Mouse (Mus musculus) common myeloid progenitor, adult 5-6 weeks (primary cell): Measurements from ENCODE around the gene 4933405L10Rik. TPM values are rescaled to one million over a fixed set of nuclear protein-coding genes. Genes with fewer than 3 reads are reported as not detected.
A peak's percentile ranks its signal among the peaks of the same experiment; 100 is the strongest.

Experiments used
- ATAC-seq: replicated peaks from 2 replicates; pipeline ENCODE4 v1.8.0; 2016; ENCODE audit warnings: low read depth, mild to moderate bottlenecking, moderate TSS enrichment, inconsistent platforms; ENCODE audit not compliant: poor library complexity, severe bottlenecking
- total RNA-seq: library from RNA; stranded (forward); fragments of 200-1000, 187-1606 nt; gene quantifications from 2 replicates; pipeline ENCODE4 v1.2.3, GENCODE M21; 2017

4933405L10Rik gene
- total RNA-seq, 1 experiment from 2014 or later = not detected

DNA sequence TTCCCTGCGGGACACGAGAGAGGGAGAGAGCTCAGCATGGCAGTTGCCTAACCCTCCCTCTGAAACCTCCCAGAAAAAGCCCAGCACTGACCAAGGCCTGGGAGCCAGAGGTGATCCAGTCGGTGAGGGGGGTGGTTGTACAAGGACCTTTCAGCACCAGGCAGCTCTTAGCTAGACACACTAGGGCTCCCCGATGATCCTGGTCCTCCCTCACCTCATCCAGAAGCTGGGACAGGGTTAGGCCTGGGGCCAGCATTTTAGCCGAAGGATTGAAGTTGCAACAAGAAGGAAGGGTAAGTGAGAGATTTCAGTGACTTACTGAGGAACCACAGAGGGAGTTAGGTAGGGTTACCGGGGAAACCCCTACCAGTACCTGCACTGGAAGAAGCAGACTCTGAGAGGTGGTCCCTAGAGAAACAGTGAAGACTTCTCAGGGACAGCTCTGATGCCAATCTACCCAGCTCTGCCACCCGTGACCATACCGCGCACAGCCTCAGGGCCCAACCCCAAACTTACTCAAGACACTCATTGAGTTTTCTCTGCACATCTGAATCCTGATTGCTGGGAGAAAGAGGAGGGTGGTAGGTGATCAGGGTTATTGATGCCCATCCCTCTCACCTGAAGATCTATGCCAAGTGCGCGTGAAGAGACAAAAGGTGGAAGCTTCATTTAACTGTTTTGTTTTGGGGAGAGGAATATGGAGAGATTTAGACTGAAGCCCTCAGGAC, 7.8 kb upstream of the 4933405L10Rik start:
- ATAC-seq = no peak

DNA sequence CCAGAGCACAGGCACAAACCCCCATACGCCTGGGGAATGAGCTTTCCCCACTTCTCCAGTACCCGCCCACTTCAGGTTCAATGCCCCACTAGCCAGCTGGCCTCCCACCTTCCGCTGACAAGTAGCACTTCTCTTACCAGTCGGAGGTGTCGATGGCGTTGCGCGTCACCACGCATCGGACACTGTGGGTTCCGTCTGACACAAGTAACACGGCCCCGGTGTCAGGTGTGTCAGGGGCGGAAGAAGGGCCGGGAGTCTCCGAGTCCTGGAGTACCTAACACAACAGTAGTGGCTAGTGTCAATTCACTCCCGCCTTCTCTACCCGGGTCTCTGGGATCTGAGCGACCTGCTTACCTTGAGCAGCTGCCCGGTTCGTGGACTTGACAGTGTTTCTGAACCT, 6.9 kb upstream of the 4933405L10Rik start:
- peak; percentile 55 for ATAC-seq

DNA sequence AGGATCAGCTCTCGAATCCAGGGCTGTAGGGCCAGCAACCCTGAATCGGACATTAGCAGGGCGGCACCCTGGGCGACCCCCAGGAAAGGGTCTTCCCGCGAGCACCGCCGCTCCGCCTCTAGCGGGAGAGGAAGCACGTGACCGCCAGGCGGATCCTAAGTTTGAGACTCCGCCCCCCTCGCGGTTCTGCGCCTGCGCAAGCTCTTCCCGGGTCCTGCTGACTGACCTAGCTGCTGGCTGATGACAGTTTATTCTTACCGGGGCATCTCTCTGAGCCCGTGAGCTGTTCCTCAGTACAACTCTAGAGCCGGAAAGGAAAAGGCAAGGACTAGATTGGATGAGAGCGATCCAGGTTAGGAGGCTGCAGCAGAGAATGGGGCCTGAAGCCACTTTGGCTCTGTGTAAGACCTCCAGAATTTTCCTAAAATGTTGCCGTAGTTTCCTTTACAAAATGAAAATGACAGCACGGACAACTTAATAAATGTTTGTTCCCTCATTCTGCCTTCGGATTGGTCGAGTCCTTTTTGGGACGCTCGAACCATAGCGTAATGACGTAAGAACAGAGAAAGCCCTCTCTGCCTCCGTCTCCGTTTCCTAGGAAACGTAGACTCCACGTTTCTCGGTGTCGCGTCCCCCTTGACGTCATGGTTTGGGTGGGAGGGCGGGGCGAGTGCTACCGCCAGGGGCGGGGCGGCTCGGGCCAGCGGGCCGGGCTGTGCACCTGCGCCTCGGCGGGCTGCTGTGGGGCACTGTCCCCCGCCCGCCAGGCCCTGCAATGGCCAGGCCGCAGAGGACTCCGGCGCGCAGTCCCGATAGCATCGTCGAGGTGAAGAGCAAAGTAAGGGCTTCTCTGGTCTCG, 6.3 kb upstream of the 4933405L10Rik start, which contains the start of the genes Acd and Pard6a:
TSS of gene Acd (minus strand) at position 137 of the 859 bp plus-strand sequence.
TSS of gene Pard6a (plus strand) at position 183 of the 859 bp plus-strand sequence.
- peak; percentile 77 for ATAC-seq

GRCm38 (mm10) chr8:105702001-105702401, 5.5 kb upstream of the 4933405L10Rik start:
- ATAC-seq = no peak

- no peak for ATAC-seq
Measured at GRCm38 (mm10) chr8:105702731-105703415, 4.6 kb upstream of the 4933405L10Rik start.

DNA sequence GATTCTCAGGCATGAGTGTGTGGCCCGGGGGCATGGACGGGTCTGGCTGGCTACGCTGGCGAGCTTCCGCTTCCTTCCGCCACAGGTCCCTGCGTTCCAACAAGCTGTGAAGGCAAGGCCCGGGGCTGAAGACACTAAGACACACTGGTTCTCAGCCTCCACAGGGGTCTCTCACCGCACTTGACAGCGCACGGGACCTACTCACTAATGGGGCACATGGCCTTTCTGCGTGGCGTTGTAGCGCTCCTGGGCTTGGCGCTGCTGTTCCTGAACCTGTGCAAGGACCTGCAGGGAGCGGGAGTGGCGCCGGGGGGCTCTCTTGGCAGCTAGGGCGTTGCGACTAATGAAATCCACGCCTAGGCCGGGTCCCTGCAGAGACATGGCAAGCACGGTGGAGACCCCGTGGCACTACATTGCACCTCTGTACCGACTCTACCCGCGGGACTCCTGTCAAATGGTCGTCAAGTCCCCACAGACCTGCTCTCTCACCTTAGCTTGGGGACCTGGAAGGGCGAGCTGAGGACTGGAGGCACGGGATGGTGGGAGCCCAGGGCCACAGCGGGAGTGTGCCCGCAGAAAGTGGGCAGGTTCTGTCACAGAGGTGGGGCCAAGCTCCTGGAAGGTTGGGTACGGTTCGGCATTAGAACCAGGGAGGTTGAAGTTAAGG, 3.2 kb upstream of the 4933405L10Rik start:
- ATAC-seq = no peak

DNA sequence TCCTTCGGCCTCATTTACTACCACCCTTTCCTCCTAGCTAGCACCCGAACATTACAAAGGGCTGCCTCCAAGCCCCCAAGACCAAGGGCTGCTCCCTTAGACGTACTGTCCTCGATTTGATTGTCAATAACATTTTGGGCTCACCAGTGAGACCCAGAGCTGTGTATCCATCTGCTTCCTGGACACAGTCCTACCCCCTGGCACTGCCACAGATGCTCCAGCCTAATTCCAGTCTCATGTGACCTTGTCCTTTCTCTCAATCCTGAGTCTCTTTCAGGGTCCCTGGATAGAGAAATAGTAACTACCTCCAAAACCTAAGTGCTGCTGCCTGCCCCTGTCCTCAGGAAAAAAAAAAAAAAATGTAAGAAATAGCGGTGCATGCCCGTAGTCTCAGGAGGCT, 2.5 kb upstream of the 4933405L10Rik start:
- ATAC-seq = no peak

GRCm38 (mm10) chr8:105706426-105706825, 1.0 kb upstream of the 4933405L10Rik start:
- no peak for ATAC-seq

GRCm38 (mm10) chr8:105708675-105709074, 1.2 kb downstream of the 4933405L10Rik start:
- no peak for ATAC-seq

DNA sequence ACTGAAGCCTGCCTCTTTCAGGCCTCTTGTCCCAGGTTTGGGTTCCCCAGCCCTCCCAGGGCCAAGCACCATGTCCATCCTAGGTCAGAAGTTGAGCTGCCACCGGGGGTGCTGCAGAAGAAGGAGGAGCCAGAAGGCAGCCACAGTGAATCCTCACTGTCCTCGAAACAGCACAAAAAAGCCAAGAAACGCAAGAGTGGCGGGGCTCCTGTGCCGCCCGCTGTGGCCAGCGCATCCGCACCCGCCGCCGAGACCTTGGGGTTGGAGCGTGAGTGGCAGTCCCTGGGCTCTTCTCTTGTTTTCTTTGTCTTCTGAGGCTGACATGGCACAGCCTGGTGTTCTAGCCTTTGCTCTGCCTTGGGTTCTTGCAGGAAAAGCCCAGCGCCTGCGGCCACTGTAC, 1.9 kb downstream of the 4933405L10Rik start:
- no peak for ATAC-seq

DNA sequence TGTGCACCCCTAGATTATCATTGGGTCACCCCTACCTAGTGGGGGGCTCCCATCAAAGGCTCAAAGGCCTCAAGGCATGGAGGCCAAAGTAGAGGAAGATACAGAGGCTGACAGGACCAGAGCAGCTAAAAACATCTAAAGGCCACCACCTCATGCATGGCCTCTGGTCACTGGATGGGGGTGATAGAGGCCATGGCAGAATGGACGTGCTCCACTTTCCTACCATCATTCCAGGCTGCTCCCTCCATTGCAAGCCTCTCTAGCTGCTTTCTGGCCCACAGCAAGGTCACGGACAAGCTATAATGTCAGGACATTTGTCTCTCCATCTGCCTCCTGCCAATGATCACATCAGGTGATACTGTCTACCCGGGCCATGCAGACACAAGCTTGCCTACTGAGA, 4.8 kb downstream of the 4933405L10Rik start:
- no peak for ATAC-seq

GRCm38 (mm10) chr8:105714139-105714538, 6.7 kb downstream of the 4933405L10Rik start:
- ATAC-seq = peak; percentile 85

GRCm38 (mm10) chr8:105715042-105715441, 7.6 kb downstream of the 4933405L10Rik start:
- ATAC-seq = peak; percentile 63

DNA sequence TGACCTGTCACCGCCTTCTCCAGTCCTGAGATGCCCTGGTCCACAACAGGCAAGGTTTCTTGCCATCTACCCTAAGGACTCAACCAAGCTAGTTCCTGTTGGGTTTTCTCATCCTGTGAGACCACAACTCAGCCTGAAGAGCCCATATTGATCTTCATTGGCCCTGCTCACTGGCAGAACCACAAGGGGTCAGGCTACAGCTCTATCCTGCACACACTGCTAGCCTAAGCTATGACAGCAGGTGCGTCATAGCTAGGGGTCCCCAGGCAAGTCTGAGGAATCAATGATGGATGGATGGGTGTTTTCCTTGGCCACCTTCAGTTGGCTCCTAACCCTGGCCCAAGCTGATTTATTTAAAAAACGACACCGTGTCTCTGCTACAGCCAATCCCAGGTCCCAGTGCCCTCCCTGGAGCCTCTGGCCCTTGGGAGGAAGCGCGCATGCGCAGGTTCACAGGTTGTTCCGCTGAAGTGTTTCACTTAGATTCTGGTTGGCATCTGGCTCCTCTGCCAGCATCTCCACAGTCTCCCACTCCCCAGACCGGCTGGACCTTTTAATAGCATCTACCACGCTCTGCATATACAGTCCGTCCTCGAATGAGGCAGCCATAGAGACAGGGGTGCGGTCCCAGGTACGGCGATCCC, 9.0 kb downstream of the 4933405L10Rik start:
- ATAC-seq = no peak

GRCm38 (mm10) chr8:105719637-105720036, 12.2 kb downstream of the 4933405L10Rik start:
- no peak for ATAC-seq

- no peak for ATAC-seq
Measured at GRCm38 (mm10) chr8:105722861-105723260, 15.4 kb downstream of the 4933405L10Rik start.

DNA sequence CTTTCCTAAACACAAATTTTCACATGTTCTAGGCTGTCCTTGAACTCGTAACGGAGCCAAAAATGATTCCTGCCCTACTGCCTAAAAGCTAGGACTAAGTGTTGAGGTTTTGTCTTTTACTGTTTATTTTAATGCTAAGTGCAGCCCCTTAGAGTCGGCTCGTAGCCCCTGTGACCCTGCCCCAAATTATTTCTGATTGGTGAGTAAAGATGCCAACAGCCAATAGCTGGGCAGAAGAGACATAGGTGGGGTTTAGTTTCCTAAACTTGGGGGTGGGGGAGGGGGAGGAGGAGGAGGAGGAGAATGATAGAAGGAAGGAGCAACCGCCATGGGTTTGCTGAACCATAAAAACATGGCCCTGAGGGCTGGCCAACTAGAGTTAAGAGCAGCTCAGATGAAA, 18.3 kb downstream of the 4933405L10Rik start:
- ATAC-seq = no peak

- peak; percentile 96 for ATAC-seq
Measured at GRCm38 (mm10) chr8:105727397-105728124, 20.1 kb downstream of the 4933405L10Rik start.

DNA sequence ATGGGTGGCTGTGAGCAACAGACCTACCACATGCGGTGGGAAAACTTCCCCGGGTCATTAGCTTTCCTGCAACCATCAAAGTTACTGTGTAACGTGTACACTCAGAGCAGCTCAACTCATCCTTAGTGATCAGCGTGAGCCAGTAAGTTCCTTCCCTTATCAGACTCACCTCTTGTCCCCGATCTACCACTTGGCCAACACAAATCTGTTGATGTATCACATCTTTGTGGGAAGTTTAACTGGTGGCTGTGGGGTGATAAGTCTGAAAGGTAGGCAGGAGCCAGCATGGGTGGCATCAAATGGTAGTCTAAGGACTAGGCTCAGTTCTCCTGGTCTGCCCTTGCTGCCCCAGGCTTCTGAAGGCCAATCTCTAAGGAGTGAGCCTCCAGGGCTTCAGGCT, 24.7 kb downstream of the 4933405L10Rik start:
- ATAC-seq = no peak
